Mouse (Mus musculus): ENCODE measurements at regions not wholly inside any gene's neighbourhood (a gene's known extent, or its start where the extent isn't known, plus 50 kb on each side); places are given as distances from the start of the nearest gene placed in this dataset.

DNA sequence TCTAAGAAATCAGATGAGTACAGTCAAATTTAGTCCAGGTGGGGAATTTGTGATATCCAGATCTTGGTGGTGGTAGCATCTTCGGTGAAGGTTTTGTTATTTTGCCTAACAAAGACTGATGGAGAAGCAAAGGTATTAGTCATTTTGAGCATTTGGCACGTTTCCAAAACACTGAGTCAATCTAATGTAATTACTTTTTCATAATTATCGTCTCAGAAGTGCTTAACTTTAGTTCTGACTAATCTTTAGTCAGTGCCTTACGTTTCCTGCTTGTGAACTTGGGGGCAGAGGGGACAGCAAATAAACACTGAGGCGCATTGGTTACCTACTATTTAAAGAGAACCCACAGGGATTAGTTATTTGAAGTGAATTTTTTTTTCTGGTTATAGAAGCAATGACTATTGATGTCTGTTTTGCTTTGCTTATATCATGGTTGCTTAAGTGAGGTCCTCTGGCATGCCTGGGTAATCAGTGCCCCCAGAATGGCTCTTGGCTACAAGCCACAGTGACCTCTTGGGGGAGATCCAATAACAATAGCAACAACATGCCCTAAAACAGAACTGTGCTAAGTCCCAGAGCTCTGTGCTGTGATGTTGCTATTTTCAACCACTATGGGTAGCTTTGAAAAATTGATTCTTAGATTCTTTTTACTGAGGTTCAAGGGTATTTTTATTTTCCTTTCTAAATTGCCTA, 275.1 kb downstream of the Gpat3 start:
- DNase-seq, result no peak

GRCm38 (mm10) chr5:101112151-101112769, 266.7 kb downstream of the Gpat3 start:
- DNase-seq, result no peak

DNA sequence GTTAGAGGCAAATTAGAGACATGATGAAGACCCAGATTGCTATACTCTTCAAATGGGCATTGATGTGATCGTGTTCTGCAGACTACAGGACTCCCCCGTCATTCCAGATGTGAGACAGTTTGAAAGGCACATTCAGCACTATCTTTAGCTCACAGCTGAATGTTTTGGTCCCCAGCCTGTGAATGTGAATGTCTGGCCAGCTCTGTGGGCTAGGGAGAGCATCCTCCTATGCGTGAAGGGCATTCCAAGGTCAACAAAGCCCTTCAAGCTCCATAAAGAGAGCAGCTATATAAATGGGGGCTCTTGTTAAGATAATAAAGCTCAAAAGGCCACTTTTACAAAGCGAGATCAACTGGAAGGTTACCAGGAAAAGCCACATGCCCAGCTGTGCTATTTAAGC, 266.1 kb downstream of the Gpat3 start:
- no peak for DNase-seq

GRCm38 (mm10) chr5:101100975-101101699, 255.6 kb downstream of the Gpat3 start:
- no peak for DNase-seq

- no peak for DNase-seq
Measured at GRCm38 (mm10) chr5:101091027-101091598, 245.6 kb downstream of the Gpat3 start.

DNA sequence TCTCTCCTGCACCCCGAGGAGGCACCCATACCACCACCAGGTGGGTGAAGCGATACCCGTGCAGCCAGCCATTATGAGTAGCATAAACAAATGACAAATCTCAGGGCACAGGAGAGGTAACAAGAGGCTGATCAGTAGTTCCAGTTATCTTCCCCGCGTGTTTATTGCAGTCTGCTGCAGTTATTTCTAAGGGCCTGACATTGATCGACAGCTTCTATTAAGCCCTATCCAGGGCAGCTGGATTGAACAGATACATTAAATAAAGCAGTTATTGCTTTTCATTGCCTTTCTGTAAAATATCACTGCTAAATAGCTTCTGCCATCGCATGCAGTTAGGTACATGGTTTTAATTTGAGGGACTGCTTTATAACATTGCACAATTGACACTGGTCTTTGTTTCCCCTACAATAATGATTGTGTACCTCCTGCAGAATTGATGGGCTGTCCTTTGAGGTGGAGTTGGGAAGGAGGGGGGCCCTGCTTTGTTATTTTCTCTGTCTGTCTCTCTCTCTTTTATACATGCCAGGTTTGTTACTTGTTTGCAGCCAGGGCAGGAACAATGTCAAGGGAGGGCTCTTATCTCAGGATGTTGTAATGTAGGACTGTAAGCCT, 245.0 kb downstream of the Gpat3 start:
- no peak for DNase-seq

GRCm38 (mm10) chr5:101085199-101085598, 239.7 kb downstream of the Gpat3 start:
- no peak for DNase-seq

DNA sequence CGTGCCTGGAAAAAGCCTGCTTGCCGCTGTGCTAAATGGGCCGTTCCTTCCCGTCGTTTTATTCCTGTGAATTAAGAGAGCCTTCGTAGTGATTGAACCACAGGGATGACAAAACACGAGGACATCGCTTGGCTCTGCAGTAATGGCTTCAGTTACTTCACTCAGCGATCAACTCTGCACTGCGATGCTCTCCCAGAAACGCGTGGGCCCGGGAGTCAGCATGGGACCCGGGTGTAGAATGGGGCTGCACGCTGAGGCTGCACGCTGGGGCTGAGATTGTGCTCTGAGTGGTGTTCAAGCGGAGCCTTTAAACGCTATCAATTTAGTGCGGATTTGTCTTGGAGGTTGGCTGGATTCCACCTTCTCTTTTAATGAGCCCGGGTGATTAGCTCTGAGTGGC, 237.1 kb downstream of the Gpat3 start:
- DNase-seq, result no peak

DNA sequence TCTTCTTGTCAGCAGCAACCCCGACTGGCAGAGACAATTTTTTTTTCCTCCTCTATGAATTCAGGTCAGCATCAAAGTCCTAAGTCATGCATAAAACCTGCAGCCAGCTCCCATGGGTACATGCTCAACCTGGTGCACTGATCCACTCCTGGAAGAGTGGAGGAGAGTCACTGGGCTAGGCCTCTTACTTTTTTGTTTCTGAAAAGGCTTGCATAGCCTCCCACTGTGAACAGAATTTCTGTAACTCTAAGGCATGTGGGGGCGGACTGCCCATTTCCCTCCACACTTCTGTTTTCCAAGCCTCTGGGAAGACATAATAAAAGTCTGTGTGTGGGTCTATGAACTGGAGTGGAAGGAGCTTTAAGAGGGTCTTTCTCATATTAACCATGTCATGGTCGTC, 218.8 kb downstream of the Gpat3 start:
- DNase-seq, result no peak

GRCm38 (mm10) chr5:101063254-101063653, 217.7 kb downstream of the Gpat3 start:
- DNase-seq, result no peak

DNA sequence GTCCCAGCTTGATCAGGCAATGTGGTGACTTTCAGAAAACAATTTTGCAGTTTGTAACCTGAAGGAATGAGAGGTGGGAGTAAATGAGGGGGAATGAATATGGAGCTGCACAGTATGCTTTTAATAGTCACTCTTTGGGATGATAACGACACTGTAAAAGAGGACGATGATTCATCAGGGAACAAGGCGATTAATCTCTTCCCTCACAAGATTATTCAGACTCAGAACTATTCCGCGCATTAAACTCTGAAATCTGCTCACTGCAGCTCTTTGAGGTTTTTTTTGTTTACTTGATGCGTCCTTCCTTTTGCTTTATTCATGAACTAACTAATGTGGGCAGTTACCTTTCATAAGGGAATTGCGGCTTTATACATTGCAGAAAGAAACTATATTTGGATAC, 206.1 kb downstream of the Gpat3 start:
- DNase-seq, result no peak

GRCm38 (mm10) chr5:101040488-101040887, 195.0 kb downstream of the Gpat3 start:
- no peak for DNase-seq

- DNase-seq, result no peak
Measured at GRCm38 (mm10) chr5:101032968-101033367, 187.5 kb downstream of the Gpat3 start.

DNA sequence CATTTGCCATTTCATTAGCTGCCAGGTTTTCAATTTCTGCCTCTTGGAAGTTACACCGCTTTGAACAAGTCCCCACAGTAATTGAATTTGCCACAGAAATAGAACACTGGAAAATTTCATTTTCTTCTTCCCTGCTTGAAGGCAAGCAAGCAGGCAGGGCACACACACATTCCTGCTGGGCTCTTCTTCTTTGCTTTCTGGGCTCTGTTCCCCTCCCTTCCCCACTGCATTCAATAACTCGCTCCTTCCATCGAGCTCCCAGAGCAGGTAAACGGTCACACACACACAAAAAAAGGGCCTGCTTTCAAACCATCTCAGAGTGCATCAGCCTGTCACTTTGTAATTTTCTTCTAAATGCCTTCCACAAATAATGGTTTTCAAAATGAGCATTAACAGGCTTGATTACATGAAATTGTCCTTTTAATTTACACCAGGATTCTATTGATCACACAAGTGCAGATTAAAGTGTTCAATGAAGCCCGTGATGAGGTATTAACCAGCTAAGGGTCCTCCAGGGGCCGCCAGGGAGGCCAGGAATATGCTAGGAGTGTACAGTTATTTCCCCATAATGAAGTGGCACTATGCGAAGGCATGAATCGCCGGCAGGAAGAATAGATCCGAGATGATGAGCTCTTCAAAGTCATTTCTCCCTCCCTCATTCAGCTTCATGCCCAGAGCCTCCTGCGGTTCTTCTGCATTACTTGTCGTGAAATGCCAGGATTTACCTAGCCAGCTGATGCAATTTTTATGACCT, 186.8 kb downstream of the Gpat3 start:
- DNase-seq, result no peak

DNA sequence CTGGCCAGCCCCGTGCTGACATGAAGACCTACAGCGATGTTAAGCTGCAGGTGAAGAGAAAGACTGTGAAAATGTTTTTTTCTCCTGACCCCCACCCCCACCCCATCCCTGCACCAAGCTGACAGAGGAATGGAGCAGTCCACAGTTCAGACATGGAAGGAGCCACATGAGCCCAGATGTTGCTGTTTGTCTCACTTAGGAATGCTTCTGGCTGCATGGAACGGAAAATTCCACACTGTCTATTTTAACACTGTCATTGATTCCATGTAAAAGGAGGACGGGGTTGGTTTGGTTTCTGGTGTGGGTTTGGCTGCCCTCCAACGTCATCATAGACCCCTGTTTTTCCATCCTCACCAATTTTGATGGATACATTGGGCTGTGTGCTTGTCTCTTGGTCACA, 179.3 kb downstream of the Gpat3 start:
- DNase-seq, result no peak

GRCm38 (mm10) chr5:101023784-101024183, 178.3 kb downstream of the Gpat3 start:
- DNase-seq, result peak; percentile 13

DNA sequence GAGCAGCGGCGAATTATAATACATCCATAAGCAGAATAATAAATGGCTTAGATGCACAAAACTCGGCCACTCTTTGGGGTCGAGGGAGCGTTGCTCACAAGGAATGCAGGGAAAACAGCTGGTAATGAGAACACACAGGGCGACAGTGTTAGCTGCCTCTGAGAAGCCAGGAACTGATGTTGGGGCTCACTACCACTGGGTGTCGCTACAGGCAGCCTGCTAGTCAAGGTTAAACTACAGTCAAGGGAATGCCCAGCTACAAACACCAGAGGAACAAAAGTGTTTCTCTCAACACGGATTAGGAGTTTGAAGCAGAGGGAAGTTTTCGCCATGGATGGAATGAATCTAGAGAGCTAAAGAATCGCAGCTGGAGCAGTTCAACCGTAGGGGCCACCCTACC, 175.3 kb downstream of the Gpat3 start:
- DNase-seq, result peak; percentile 69

GRCm38 (mm10) chr5:101013844-101014243, 168.3 kb downstream of the Gpat3 start:
- DNase-seq, result no peak

GRCm38 (mm10) chr5:101005216-101005615, 159.7 kb downstream of the Gpat3 start:
- no peak for DNase-seq

DNA sequence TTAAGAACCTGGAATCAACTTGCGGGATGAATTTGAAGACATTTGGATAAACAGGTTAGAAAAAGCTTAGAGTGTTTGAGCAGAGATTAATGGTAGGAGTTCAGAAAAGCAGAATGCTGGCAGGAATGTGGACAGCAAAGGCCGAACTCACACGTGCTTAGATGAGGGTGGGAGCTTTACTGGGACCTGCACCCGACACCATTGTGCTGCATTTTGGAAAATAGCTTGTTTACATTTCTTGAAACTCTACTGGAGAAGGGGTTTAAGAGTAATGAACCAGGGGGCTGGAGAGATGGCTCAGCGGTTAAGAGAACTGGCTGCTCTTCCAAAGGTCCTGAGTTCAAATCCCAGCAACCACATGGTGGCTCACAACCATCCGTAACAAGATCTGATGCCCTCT, 154.9 kb downstream of the Gpat3 start:
- no peak for DNase-seq

DNA sequence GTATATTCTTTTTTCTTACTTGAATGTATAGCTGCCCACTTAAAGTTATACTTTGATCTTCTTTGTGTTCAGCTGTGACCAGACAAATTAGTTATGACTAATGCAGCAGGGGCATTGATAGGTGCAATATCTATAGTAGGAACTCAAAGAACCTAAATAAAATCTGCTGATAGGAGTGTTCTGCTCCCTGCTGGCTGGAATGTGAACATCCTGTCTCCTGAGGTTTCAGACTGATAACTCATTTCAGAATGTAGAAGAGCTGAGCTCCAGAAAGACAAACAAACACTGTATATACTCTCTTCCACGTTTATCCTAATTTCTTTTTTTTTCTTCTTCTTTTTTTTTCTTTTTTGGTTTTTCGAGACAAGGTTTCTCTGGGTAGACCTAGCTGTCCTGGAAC, 146.9 kb downstream of the Gpat3 start:
- DNase-seq, result no peak

DNA sequence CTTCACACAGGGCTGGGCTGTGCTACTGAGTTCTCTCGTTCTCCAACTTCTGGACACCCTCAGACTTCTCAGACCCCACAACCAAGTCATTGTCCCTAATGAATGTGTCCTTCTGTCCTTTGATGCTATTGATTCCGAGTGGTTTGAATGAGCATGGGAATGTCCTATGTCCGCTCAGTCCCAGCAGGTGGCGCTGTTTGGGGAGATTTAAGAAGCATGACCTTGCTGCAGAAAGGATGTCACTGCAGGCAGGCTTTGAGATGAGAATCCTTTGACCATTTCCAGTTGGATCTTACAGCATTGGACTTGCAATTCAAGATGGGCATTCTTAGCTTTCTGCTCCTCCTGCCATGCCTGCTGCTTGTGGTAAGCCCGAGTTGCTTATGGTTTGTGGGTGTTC, 146.1 kb downstream of the Gpat3 start:
- DNase-seq, result peak; percentile 44

Measured in gastrocnemius, postnatal 10 days (tissue).